ENCODE assay signal across 17 mouse cellular contexts in genomic region chr10:25918103-25918502, GRCm38 (mm10).
DNase-seq lines count a peak whose midpoint lies in the region; ATAC-seq lines count a peak whose summit lies in the region.
"Had no signal": no experiment of that assay in that cellular context is flagged by ENCODE, and none has a peak within 500 bp of the region (broad histone marks: within the 10 kb centered on the region; RNA-seq: fewer than 3 reads in every experiment).

No protein-coding gene starts in this region.

- no peaks in the 10 kb centered on the region for H3K9me3 ChIP-seq in heart, embryonic 10.5 days
- H3K9me3 ChIP-seq in liver, embryonic 11.5 days (ENCODE audit: control insufficient read depth, low read length): no peaks in the 10 kb centered on the region
- H3K9me3 ChIP-seq: hindbrain, embryonic 13.5 days; liver, embryonic 13.5 days had no signal

- H3K36me3 ChIP-seq in heart, embryonic 10.5 days: no peaks in the 10 kb centered on the region
- no peaks in the 10 kb centered on the region for H3K36me3 ChIP-seq in liver, embryonic 11.5 days (ENCODE audit: control insufficient read depth, insufficient read depth, low read length)
- H3K36me3 ChIP-seq: G1E; hindbrain, embryonic 13.5 days; liver, embryonic 13.5 days had no signal

- no peak overlapping the region for H3K9ac ChIP-seq in liver, embryonic 11.5 days (ENCODE audit: low read depth, low read length)
- H3K9ac ChIP-seq: hindbrain, embryonic 13.5 days; liver, embryonic 13.5 days had no signal

- no peak overlapping the region for H3K27ac ChIP-seq in heart, embryonic 10.5 days
- no peak overlapping the region for H3K27ac ChIP-seq in liver, embryonic 11.5 days (ENCODE audit: low read depth, low read length)
- H3K27ac ChIP-seq: hindbrain, embryonic 13.5 days; left cerebral cortex, adult 2 months; liver, embryonic 13.5 days had no signal

- no peaks in the 10 kb centered on the region for H3K4me1 ChIP-seq in heart, embryonic 10.5 days
- no peaks in the 10 kb centered on the region for H3K4me1 ChIP-seq in liver, embryonic 11.5 days (replicated peaks; ENCODE audit: control insufficient read depth, insufficient read depth, low read length)
- H3K4me1 ChIP-seq: liver, embryonic 13.5 days had no signal

- no peak overlapping the region for H3K4me2 ChIP-seq in liver, embryonic 11.5 days
- H3K4me2 ChIP-seq: hindbrain, embryonic 13.5 days; liver, embryonic 13.5 days had no signal

- no peak for ATAC-seq in cerebellum, adult (ENCODE audit: insufficient number of reproducible peaks, low FRiP score, low TSS enrichment)
- ATAC-seq in liver, embryonic 11.5 days (replicated peaks; ENCODE audit: low FRiP score): no peak
- ATAC-seq: midbrain, embryonic 16.5 days had no signal

- H3K4me3 ChIP-seq in heart, embryonic 10.5 days: no peak overlapping the region
- H3K4me3 ChIP-seq in liver, embryonic 11.5 days (ENCODE audit: low read depth, low read length): no peak overlapping the region
- H3K4me3 ChIP-seq: hindbrain, embryonic 13.5 days; left cerebral cortex, adult 2 months; liver, embryonic 13.5 days had no signal

- 23% methylated on average over 2 of the region's 2 CpGs for WGBS in large intestine, adult 2 months
- 82% methylated on average over 2 of the region's 2 CpGs for WGBS in heart, embryonic 10.5 days
- 82% methylated on average over 2 of the region's 2 CpGs for WGBS in liver, embryonic 11.5 days

- DNase-seq in retina, postnatal 1 day: peak; percentile 68
- DNase-seq in retina, embryonic 14.5 days (ENCODE audit: low spot score): no peak
- peak; percentile 41 for DNase-seq in brain, adult 2 months (ENCODE audit: low read depth, low spot score)
- DNase-seq in large intestine, adult 2 months (ENCODE audit: low read depth, low spot score): peak; percentile 71
- DNase-seq in heart, embryonic 10.5 days (ENCODE audit: low spot score): no peak
- no peak for DNase-seq in liver, embryonic 11.5 days (ENCODE audit: low spot score)
- DNase-seq: adrenal gland, postnatal 25 days; cerebellum, adult 9-10 months; gastrocnemius, postnatal 14 days; kidney, adult 2 months; liver, embryonic 13.5 days; thymus, postnatal 4 days had no signal

- no peaks in the 10 kb centered on the region for H3K27me3 ChIP-seq in heart, embryonic 10.5 days (ENCODE audit: insufficient read depth, poor library complexity, severe bottlenecking)
- no peaks in the 10 kb centered on the region for H3K27me3 ChIP-seq in liver, embryonic 11.5 days (replicated peaks; ENCODE audit: control insufficient read depth, insufficient read depth, low read length)
- H3K27me3 ChIP-seq: hindbrain, embryonic 13.5 days; liver, embryonic 13.5 days had no signal

Comparison
In these comparisons a context has a peak if more than half of its experiments do, and no peak if none do; other contexts are left out.
1. DNase-seq: peak in retina, postnatal 1 day (single experiment), brain, adult 2 months (single experiment) and large intestine, adult 2 months (single experiment); none in retina, embryonic 14.5 days (single experiment), heart, embryonic 10.5 days (single experiment) and liver, embryonic 11.5 days (single experiment).